Comparison of ENCODE assay signal across 15 mouse cellular contexts in the genomic region with DNA sequence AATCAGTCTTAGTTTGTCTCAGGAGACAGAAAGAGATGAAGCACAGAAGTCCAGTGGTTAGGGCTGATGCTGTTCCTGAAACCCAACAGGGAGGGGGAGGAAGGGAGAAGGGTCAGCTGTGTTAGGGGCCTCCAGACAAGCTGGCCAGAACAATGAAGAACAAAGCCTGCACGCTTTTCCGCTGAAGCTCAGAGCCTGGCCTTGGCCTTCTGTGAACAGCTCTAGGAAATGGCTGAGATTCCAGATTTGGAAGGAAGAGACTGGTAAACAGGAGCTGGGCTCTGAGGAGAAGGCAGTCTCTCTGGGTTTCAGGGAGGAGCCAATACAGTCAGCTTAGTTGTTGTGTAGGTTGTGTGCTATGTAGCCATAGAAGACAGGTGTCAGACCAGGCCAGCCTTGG. TPM values are rescaled to one million over a fixed set of nuclear protein-coding genes. Genes with fewer than 3 reads are reported as not detected.
DNase-seq lines count a peak whose midpoint lies in the region; ATAC-seq lines count a peak whose summit lies in the region.
"Had no signal": no experiment of that assay in that cellular context is flagged by ENCODE, and none has a peak within 500 bp of the region (broad histone marks: within the 10 kb centered on the region; RNA-seq: fewer than 3 reads in every experiment).

No protein-coding gene starts in this region.

- no peak overlapping the region for H3K9ac ChIP-seq in heart, embryonic 13.5 days
- no peak overlapping the region for H3K9ac ChIP-seq in forebrain, embryonic 15.5 days (replicated peaks)
- H3K9ac ChIP-seq: forebrain, embryonic 12.5 days; liver, embryonic 14.5 days had no signal

- H3K4me1 ChIP-seq in heart, embryonic 13.5 days: no peaks in the 10 kb centered on the region
- no peaks in the 10 kb centered on the region for H3K4me1 ChIP-seq in forebrain, embryonic 15.5 days
- H3K4me1 ChIP-seq: forebrain, embryonic 12.5 days had no signal

- no peak overlapping the region for H3K4me2 ChIP-seq in heart, embryonic 13.5 days
- no peak overlapping the region for H3K4me2 ChIP-seq in forebrain, embryonic 15.5 days (replicated peaks)
- H3K4me2 ChIP-seq: forebrain, embryonic 12.5 days had no signal

- H3K27me3 ChIP-seq in heart, embryonic 13.5 days (replicated peaks): no peaks in the 10 kb centered on the region; the same call in 1 of the 2 replicates
- H3K27me3 ChIP-seq in forebrain, embryonic 15.5 days: no peaks in the 10 kb centered on the region
- H3K27me3 ChIP-seq: forebrain, embryonic 12.5 days had no signal

- H3K27ac ChIP-seq in heart, embryonic 13.5 days (replicated peaks): peak overlapping the region; percentile 54
- H3K27ac ChIP-seq in forebrain, embryonic 15.5 days (replicated peaks): no peak overlapping the region
- H3K27ac ChIP-seq: forebrain, embryonic 12.5 days; liver, embryonic 14.5 days had no signal

- no peaks in the 10 kb centered on the region for H3K36me3 ChIP-seq in heart, embryonic 13.5 days
- H3K36me3 ChIP-seq in forebrain, embryonic 15.5 days: no peaks in the 10 kb centered on the region
- H3K36me3 ChIP-seq: forebrain, embryonic 12.5 days had no signal

- 0 out of 2 replicates have a peak, but pooled peaks have one; percentile 16 for ATAC-seq in heart, embryonic 13.5 days (ENCODE audit: extremely low read depth, insufficient number of reproducible peaks, low FRiP score, low TSS enrichment)
- no peak for ATAC-seq in forebrain, embryonic 15.5 days (replicated peaks)

- no peaks in the 10 kb centered on the region for H3K9me3 ChIP-seq in heart, embryonic 13.5 days
- no peaks in the 10 kb centered on the region for H3K9me3 ChIP-seq in forebrain, embryonic 15.5 days
- H3K9me3 ChIP-seq: forebrain, embryonic 12.5 days had no signal

- peak; percentile 65 for DNase-seq in kidney, adult 11 months
- no peak for DNase-seq in kidney, adult 18-20 months
- peak; percentile 72 for DNase-seq in kidney, postnatal 14 days
- peak; percentile 52 to 80 for DNase-seq in lung, postnatal 4 days
- no peak for DNase-seq in Muller cell, postnatal 12 days (ENCODE audit: inconsistent ontology term)
- DNase-seq in urinary bladder, postnatal 14 days (ENCODE audit: low spot score): no peak
- DNase-seq: cerebellum, adult 9-10 months; layer of hippocampus, postnatal 36 days; right cerebral cortex, postnatal 25 days; thymus, postnatal 36 days had no signal

- WGBS in heart, embryonic 13.5 days: 45% methylated on average over 2 of the region's 2 CpGs
- 46% methylated on average over 2 of the region's 2 CpGs for WGBS in forebrain, embryonic 15.5 days

- H3K4me3 ChIP-seq in heart, embryonic 13.5 days: no peak overlapping the region
- H3K4me3 ChIP-seq in forebrain, embryonic 15.5 days: no peak overlapping the region
- H3K4me3 ChIP-seq: forebrain, embryonic 12.5 days; myocyte had no signal

RNA-seq across cellular contexts. Expression of a gene that starts 1.1 kb away (rescaled TPM):
- polyA plus RNA-seq in heart, embryonic 13.5 days (2015; fragmentation: Nextera tagmentation; extraction: Ambion mirVana): 7.4 and 8.8 TPM in 2 replicates
- 3.3 and 4.2 TPM in 2 replicates for polyA plus RNA-seq in forebrain, embryonic 15.5 days (2015; fragmentation: Nextera tagmentation; extraction: Ambion mirVana)
- polyA plus RNA-seq: myocyte had no signal

RNA-seq across cellular contexts. Expression of a gene that starts 32.5 kb away (rescaled TPM):
- 0.14 and 0.17 TPM in 2 replicates for polyA plus RNA-seq in heart, embryonic 13.5 days (2015; fragmentation: Nextera tagmentation; extraction: Ambion mirVana)
- 1.6 and 3.1 TPM in 2 replicates for polyA plus RNA-seq in forebrain, embryonic 15.5 days (2015; fragmentation: Nextera tagmentation; extraction: Ambion mirVana)

RNA-seq across cellular contexts. Expression of a gene that starts 33.4 kb away (rescaled TPM):
- polyA plus RNA-seq in heart, embryonic 13.5 days (2015; fragmentation: Nextera tagmentation; extraction: Ambion mirVana): 0.07 TPM in 1 of 2 replicates, not detected in the other
- 3.4 and 4.9 TPM in 2 replicates for polyA plus RNA-seq in forebrain, embryonic 15.5 days (2015; fragmentation: Nextera tagmentation; extraction: Ambion mirVana)
- polyA plus RNA-seq: liver, embryonic 14.5 days; myocyte had no signal

RNA-seq across cellular contexts. Expression of a gene that starts 52.4 kb away (rescaled TPM):
- 3.6 and 4.7 TPM in 2 replicates for polyA plus RNA-seq in heart, embryonic 13.5 days (2015; fragmentation: Nextera tagmentation; extraction: Ambion mirVana)
- 8.9 and 9.0 TPM in 2 replicates for polyA plus RNA-seq in forebrain, embryonic 15.5 days (2015; fragmentation: Nextera tagmentation; extraction: Ambion mirVana)

Comparison
In these comparisons a context has a peak if more than half of its experiments do, and no peak if none do; other contexts are left out.
1. DNase-seq: peak in kidney, adult 11 months (single experiment), kidney, postnatal 14 days (single experiment) and lung, postnatal 4 days (2 of 2); none in kidney, adult 18-20 months (single experiment), Muller cell, postnatal 12 days (single experiment) and urinary bladder, postnatal 14 days (single experiment).